ENCODE assay signal across 27 mouse cellular contexts in the genomic region with DNA sequence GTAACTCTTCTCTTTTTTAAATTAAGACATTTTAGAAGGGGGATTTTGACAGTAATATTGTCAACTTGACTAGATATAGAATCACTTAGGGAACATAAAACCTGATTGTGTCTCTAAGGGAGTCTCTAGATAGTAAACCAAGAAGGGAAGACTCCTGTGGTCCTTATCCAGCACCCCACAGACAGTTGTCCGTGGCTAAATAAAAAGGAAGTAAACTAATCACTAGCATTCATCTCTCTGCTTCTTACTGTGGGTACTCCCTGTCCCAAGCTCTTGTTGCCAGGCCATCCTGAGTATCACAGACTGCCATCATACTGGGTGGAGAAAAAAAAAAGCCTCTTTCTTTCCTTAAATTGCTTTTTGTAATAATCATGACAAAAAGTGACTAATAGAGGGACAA.
"Had no signal": no experiment of that assay in that cellular context is flagged by ENCODE, and none has a peak within 500 bp of the region (broad histone marks: within the 10 kb centered on the region; RNA-seq: fewer than 3 reads in every experiment).

No protein-coding gene starts in this region.

- H3K4me3 ChIP-seq: gastrocnemius, adult 2 months; heart, embryonic 10.5 days; heart, embryonic 12.5 days; hindbrain, embryonic 10.5 days; hindbrain, embryonic 12.5 days; intestine, embryonic 15.5 days; layer of hippocampus, adult 2 months; limb, embryonic 13.5 days; limb, embryonic 15.5 days; liver, embryonic 12.5 days had no signal

- H3K36me3 ChIP-seq: heart, embryonic 10.5 days; heart, embryonic 12.5 days; hindbrain, embryonic 10.5 days; hindbrain, embryonic 12.5 days; intestine, embryonic 15.5 days; limb, embryonic 13.5 days; limb, embryonic 15.5 days; liver, embryonic 12.5 days had no signal

- H3K27ac ChIP-seq: gastrocnemius, adult 2 months; heart, embryonic 10.5 days; hindbrain, embryonic 10.5 days; hindbrain, embryonic 12.5 days; hindbrain, embryonic 14.5 days; intestine, embryonic 15.5 days; layer of hippocampus, adult 2 months; limb, embryonic 13.5 days; limb, embryonic 15.5 days; liver, embryonic 12.5 days; liver, embryonic 14.5 days had no signal

- DNase-seq: gastrocnemius, adult 2 months; gastrocnemius, postnatal 14 days; gastrocnemius, postnatal 36 days; heart, adult 11 months; heart, postnatal 10 days; heart, postnatal 4 days; kidney, adult 18-20 months; kidney, adult 8-10 months; kidney, postnatal 10 days; kidney, postnatal 25 days; kidney, postnatal 4 days; layer of hippocampus, postnatal 36 days; left cerebral cortex, postnatal 4 days had no signal

- H3K4me1 ChIP-seq: heart, embryonic 10.5 days; heart, embryonic 12.5 days; hindbrain, embryonic 10.5 days; hindbrain, embryonic 12.5 days; intestine, embryonic 15.5 days; limb, embryonic 13.5 days; limb, embryonic 15.5 days; liver, embryonic 12.5 days had no signal

- H3K9me3 ChIP-seq: heart, embryonic 10.5 days; heart, embryonic 12.5 days; hindbrain, embryonic 10.5 days; hindbrain, embryonic 12.5 days; intestine, embryonic 15.5 days; limb, embryonic 13.5 days; limb, embryonic 15.5 days; liver, embryonic 12.5 days had no signal

- H3K9ac ChIP-seq: heart, embryonic 12.5 days; hindbrain, embryonic 12.5 days; hindbrain, embryonic 14.5 days; intestine, embryonic 15.5 days; limb, embryonic 13.5 days; limb, embryonic 15.5 days; liver, embryonic 12.5 days; liver, embryonic 14.5 days had no signal

- H3K27me3 ChIP-seq: heart, embryonic 12.5 days; hindbrain, embryonic 12.5 days; intestine, embryonic 15.5 days; limb, embryonic 13.5 days; limb, embryonic 15.5 days; liver, embryonic 12.5 days had no signal

- ATAC-seq: hindbrain, embryonic 16.5 days; inflammation-experienced regulatory T-cells, adult 6 months; intestine, embryonic 15.5 days; intestine, postnatal 0 days; liver, embryonic 12.5 days had no signal
